Mouse (Mus musculus) R1 (cell line): ENCODE measurements around the gene Pde4b.

Source experiments
- DNase-seq: peaks from one replicate; pipeline ENCODE4 v3.0.0-alpha.2; 2018; ENCODE audit warnings: low read depth, low spot score

Pde4b gene

GRCm38 (mm10) chr4:102506376-102507280, 419.3 kb downstream of the Pde4b start:
- DNase-seq = no peak

- DNase-seq = no peak
Observed at GRCm38 (mm10) chr4:102507344-102507743, 420.0 kb downstream of the Pde4b start.

GRCm38 (mm10) chr4:102507753-102508152, 420.4 kb downstream of the Pde4b start:
- peak; percentile 11 for DNase-seq

DNA sequence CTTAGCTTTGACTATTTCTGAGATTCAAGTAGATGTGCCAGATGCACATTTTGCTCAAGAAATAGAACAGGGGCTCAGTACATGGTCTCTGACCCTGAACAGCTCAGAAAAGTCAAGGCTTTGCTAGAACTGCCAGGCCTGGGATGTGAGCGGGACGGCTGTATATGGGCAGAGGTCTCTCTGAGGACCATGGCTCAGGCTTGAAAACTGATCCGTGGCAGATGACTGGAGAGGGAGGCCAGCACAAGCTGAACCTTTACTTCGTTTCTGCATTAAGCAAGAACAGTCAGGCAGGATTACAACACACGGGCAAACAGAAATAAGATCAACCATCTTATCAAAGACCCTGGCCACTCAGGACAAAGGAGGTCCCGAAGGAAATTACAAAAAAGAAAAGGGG, 422.7 kb downstream of the Pde4b start:
- DNase-seq = no peak

GRCm38 (mm10) chr4:102510939-102511391, 423.6 kb downstream of the Pde4b start:
- DNase-seq = no peak

- DNase-seq = no peak
Observed at GRCm38 (mm10) chr4:102511511-102511910, 424.2 kb downstream of the Pde4b start.

- DNase-seq = no peak
Observed at GRCm38 (mm10) chr4:102512940-102513339, 425.6 kb downstream of the Pde4b start.

DNA sequence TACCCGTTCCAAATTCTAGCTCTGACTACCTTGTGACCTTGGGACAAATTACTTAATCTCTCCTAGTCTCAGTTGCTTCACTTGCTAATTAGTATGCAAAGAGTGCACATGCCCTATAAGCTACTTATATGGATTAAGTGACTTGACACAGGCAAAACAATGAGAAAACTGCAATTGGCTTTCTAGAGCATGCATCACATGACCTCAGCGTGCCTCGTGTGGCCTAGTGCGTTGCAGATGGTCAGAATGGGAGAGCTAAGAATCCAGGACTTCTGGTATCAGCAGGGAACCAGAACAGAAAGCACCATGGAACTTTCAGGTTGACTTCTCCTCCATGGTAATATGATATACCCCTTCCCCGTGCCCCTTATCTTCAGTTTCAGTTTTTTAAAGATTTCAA, 426.2 kb downstream of the Pde4b start:
- DNase-seq = no peak

- DNase-seq = no peak
Observed at GRCm38 (mm10) chr4:102514972-102515835, 427.9 kb downstream of the Pde4b start.

DNA sequence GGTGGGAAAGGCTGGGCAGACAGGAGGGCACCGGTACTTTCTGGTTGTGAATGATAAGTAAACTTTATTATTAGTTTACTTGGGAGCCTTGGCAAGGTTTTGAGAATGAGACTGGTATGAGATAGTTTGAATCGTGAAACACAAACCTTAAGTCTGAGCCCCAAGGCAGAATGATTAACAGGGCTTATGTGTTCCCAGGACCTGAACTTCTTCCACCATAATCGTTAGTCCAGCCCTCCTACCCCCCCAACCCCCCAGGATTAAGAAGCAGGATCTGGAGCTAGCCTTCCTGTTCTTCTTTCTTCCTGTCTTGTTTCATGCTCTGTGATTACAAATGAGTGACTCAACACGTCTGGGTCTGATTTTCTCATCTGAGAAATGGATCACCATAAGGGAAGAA, 429.1 kb downstream of the Pde4b start:
- DNase-seq = no peak

DNA sequence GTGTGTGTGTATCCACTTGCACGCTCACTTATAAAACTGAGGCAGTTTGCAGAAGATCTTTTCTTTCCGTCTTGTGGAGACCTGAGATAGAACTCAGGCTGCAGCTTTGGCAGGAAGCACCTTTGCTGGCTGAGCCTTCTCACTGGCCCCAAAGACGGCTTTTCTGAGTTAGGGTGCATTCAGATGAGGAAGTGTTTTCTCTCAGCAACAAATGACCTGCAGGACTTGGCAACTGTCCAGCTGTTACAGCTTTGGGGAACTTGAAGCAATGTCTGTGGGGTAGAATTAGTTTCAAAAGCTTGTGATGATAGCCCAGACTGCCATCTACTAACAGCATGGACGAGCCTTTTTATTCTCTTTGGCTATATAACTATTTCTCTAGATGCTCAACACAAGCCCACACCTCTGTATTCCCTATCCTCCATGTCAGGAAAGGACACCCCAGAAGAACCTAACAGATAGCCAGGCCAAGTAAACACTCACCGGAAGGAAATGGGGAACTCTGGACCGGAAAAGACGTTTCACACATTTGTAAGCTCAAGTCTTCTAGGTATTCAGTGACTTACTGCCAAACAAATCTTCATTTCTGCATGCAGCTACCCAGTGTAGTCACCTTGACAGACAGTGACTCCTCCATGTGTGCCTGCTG, 429.8 kb downstream of the Pde4b start:
- no peak for DNase-seq

- no peak for DNase-seq
Observed at GRCm38 (mm10) chr4:102517653-102518052, 430.3 kb downstream of the Pde4b start.

- DNase-seq = no peak
Observed at GRCm38 (mm10) chr4:102518341-102518740, 431.0 kb downstream of the Pde4b start.

GRCm38 (mm10) chr4:102520669-102521261, 433.4 kb downstream of the Pde4b start:
- DNase-seq = no peak

DNA sequence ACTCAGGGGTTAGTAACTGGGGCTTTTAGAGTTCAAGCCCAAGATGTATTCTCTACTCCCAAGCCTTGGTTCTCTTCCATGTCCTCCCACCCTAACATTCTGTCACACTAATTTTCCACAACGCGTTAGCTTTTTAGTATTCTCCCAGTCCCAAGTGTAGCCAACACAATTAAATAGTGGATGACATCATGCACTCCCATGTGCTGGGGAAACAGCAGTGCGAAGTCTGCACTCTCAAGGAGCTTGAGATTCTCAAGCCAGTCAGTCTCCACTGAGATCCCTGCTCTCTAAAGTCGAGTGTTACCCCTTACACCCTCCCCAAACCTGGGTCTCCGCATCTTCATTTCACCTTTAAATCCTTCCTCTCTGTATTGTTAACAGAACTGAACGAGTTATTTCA, 434.1 kb downstream of the Pde4b start:
- DNase-seq = no peak

GRCm38 (mm10) chr4:102527361-102527760, 440.0 kb downstream of the Pde4b start:
- no peak for DNase-seq

GRCm38 (mm10) chr4:102530797-102531196, 443.5 kb downstream of the Pde4b start:
- no peak for DNase-seq

GRCm38 (mm10) chr4:102531729-102532128, 444.4 kb downstream of the Pde4b start:
- no peak for DNase-seq

DNA sequence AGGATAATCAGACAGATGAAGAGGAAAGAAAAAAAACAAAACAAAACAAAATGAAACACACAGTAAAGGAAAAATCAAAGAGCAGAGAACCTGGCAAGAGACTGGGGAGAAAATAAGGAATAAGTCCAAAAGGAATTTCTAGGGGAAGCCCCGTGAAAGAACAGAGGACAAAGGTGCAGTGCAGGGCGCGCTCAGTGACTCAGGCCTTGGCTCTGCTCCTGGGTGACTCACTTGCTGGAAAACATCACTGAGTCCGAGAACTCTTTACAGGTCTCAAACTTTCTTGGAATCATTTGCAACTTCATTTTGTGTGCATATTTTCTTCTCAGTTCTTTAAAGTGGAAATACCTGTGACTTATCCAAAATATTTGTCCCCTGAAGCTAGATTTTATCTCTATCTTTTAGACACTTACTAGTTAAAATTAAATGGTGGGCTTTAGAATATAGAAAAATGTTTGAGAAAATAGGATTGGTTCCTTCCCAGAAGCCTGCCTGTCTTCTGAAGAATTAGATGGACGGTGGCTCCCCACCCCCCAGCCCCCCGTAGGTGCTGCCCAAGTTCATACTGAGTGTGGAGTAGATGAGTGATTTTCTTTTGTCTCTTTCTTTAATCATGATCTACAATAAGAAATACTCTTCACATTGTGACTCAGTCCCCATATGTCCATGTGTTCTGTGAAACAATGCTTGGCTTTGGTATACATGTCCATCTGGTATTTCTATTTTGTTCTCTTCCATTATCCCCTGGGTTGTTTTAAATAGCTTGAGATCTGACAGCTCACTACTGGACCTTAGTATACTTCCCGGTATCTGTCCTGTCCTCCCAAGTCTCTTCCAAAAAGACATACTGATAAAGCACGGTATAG, 446.1 kb downstream of the Pde4b start:
- DNase-seq = no peak

GRCm38 (mm10) chr4:102534049-102534730, 446.8 kb downstream of the Pde4b start:
- DNase-seq = no peak
